Mouse (Mus musculus): ENCODE results near the gene Flii.

Flii gene

GRCm38 (mm10) chr11:60726601-60727391 lies at the start of gene Flii:
TSS of gene Flii (minus strand) at chr11:60727263.
- DNase-seq: peak; percentile 90 to 93

GRCm38 (mm10) chr11:60776107-60776828 lies 49.2 kb upstream of the Flii start:
- no peak for DNase-seq

- no peak for DNase-seq
These were observed 48.5 kb upstream of the Flii start for GRCm38 (mm10) chr11:60775578-60775977.

- DNase-seq: no peak
These were observed 47.8 kb upstream of the Flii start for GRCm38 (mm10) chr11:60774841-60775240.

- DNase-seq: no peak
These were observed 47.2 kb upstream of the Flii start for GRCm38 (mm10) chr11:60774158-60774689.

- no peak for DNase-seq
These were observed 45.1 kb upstream of the Flii start for GRCm38 (mm10) chr11:60772161-60772560.

- DNase-seq: no peak
These were observed 43.7 kb upstream of the Flii start for GRCm38 (mm10) chr11:60770776-60771175.

GRCm38 (mm10) chr11:60769322-60769721 lies 42.3 kb upstream of the Flii start:
- DNase-seq: no peak

GRCm38 (mm10) chr11:60766969-60767368 lies 39.9 kb upstream of the Flii start:
- no peak for DNase-seq

GRCm38 (mm10) chr11:60761681-60762080 lies 34.6 kb upstream of the Flii start:
- DNase-seq: no peak

GRCm38 (mm10) chr11:60755570-60755969 lies 28.5 kb upstream of the Flii start:
- no peak for DNase-seq

GRCm38 (mm10) chr11:60740321-60740720 lies 13.3 kb upstream of the Flii start:
- DNase-seq: no peak

GRCm38 (mm10) chr11:60737450-60737849 lies 10.4 kb upstream of the Flii start:
- no peak for DNase-seq

- DNase-seq: no peak
These were observed 9.4 kb upstream of the Flii start for GRCm38 (mm10) chr11:60736491-60736890.

GRCm38 (mm10) chr11:60735191-60735590 lies 8.1 kb upstream of the Flii start:
- DNase-seq: no peak

- DNase-seq: no peak
These were observed 7.1 kb upstream of the Flii start for GRCm38 (mm10) chr11:60734206-60734605.

- DNase-seq: no peak
These were observed 4.2 kb upstream of the Flii start for GRCm38 (mm10) chr11:60731251-60731650.

- no peak for DNase-seq
These were observed 3.1 kb upstream of the Flii start for GRCm38 (mm10) chr11:60730169-60730568.

- no peak for DNase-seq
These were observed 2.2 kb upstream of the Flii start for GRCm38 (mm10) chr11:60729217-60729641.

- peak; percentile 96 to 98 for DNase-seq
These were observed 1.2 kb upstream of the Flii start, which contains the start of gene Mief2 for GRCm38 (mm10) chr11:60728260-60728761. TSS of gene Mief2 (plus strand) at chr11:60728398.

GRCm38 (mm10) chr11:60727392-60728140 lies 503 bp upstream of the Flii start:
- no peak for DNase-seq

GRCm38 (mm10) chr11:60719263-60719662 lies 7.8 kb downstream of the Flii start:
- DNase-seq: no peak

GRCm38 (mm10) chr11:60715833-60716232 lies 11.2 kb downstream of the Flii start:
- no peak for DNase-seq

Data from kidney, postnatal 4 days (tissue).